13 mouse cellular contexts compared by ENCODE assay signal in the genomic region with DNA sequence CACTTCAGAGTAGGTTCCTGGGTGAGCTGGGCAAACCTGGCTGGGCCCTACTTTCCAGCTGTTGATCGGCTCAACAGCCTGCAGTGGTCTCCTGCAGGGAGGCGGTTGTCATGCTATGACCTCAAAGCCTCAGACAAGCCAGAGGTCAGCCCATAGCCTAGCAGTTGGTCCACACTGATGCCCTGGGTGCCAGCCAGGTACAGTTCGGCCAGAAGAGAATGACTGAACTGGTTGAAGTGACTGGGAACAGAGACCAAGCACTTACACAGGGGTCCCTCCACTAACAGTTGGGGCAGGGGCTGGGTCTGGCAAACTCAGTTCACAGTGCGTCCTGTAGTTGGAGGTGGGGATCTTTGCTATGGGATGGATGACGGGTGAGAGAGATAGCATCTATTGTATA.
DNase-seq lines count a peak whose midpoint lies in the region; ATAC-seq and TF ChIP-seq lines count a peak whose summit lies in the region.
"Had no signal": no experiment of that assay in that cellular context is flagged by ENCODE, and none has a peak within 500 bp of the region (broad histone marks: within the 10 kb centered on the region; RNA-seq: fewer than 3 reads in every experiment).

No protein-coding gene starts in this region.

- peak; percentile 31 for DNase-seq in cerebellum, adult 11 months
- no peak for DNase-seq in cerebellum, postnatal 36 days
- no peak for DNase-seq in heart, postnatal 14 days
- DNase-seq in midbrain, embryonic 10.5 days (ENCODE audit: low spot score): no peak
- DNase-seq in adrenal gland, adult (ENCODE audit: inconsistent age in 2 of 2, low spot score in 1 of 2): no peak
- DNase-seq: lung, adult 2 months; lung, postnatal 4 days; thymus, postnatal 14 days had no signal

- H3K36me3 ChIP-seq in heart, embryonic 13.5 days: no peaks in the 10 kb centered on the region
- H3K36me3 ChIP-seq in midbrain, embryonic 10.5 days: no peaks in the 10 kb centered on the region
- H3K36me3 ChIP-seq in midbrain, embryonic 13.5 days: no peaks in the 10 kb centered on the region
- H3K36me3 ChIP-seq: embryonic facial prominence, embryonic 12.5 days; neural tube, embryonic 13.5 days had no signal

- H3K27ac ChIP-seq in heart, embryonic 13.5 days (replicated peaks): peak overlapping the region; percentile 58
- H3K27ac ChIP-seq in midbrain, embryonic 10.5 days (replicated peaks): peak overlapping the region; percentile 19; the same call in 1 of the 2 replicates
- H3K27ac ChIP-seq in midbrain, embryonic 13.5 days: no peak overlapping the region
- peak overlapping the region; percentile 13; the same call in 1 of the 2 replicates for H3K27ac ChIP-seq in olfactory bulb, adult 2 months (ENCODE audit: insufficient read depth, low read depth, low read length)
- H3K27ac ChIP-seq: embryonic facial prominence, embryonic 12.5 days had no signal

- H3K4me3 ChIP-seq in heart, embryonic 13.5 days: no peak overlapping the region
- no peak overlapping the region for H3K4me3 ChIP-seq in midbrain, embryonic 10.5 days
- H3K4me3 ChIP-seq in midbrain, embryonic 13.5 days (replicated peaks): no peak overlapping the region
- no peak overlapping the region for H3K4me3 ChIP-seq in olfactory bulb, adult 2 months (ENCODE audit: insufficient read depth, low read depth, low read length)
- H3K4me3 ChIP-seq: embryonic facial prominence, embryonic 12.5 days; neural tube, embryonic 13.5 days had no signal

- H3K9ac ChIP-seq in heart, embryonic 13.5 days: no peak overlapping the region
- no peak overlapping the region; the same call in 1 of the 2 replicates for H3K9ac ChIP-seq in midbrain, embryonic 13.5 days (replicated peaks)
- H3K9ac ChIP-seq: embryonic facial prominence, embryonic 12.5 days; neural tube, embryonic 13.5 days had no signal

- 0 out of 2 replicates have a peak, but pooled peaks cover 3% of the 10 kb centered on the region for H3K27me3 ChIP-seq in heart, embryonic 13.5 days (replicated peaks)
- no peaks in the 10 kb centered on the region for H3K27me3 ChIP-seq in midbrain, embryonic 10.5 days (ENCODE audit: low read depth, poor library complexity, severe bottlenecking)
- no peaks in the 10 kb centered on the region for H3K27me3 ChIP-seq in midbrain, embryonic 13.5 days
- H3K27me3 ChIP-seq: embryonic facial prominence, embryonic 12.5 days had no signal

- 82% methylated on average over 5 of the region's 5 CpGs for WGBS in heart, embryonic 13.5 days
- WGBS in midbrain, embryonic 10.5 days: 79% methylated on average over 5 of the region's 5 CpGs
- 79% methylated on average over 5 of the region's 5 CpGs for WGBS in midbrain, embryonic 13.5 days
- WGBS in olfactory bulb, adult 2 months: 83% methylated on average over 5 of the region's 5 CpGs

- no peak for TF ChIP-seq POLR2A in olfactory bulb, adult 2 months (IDR thresholded peaks at IDR 0.05; ENCODE audit: insufficient read depth, low read depth, low read length)

- no peak for ATAC-seq in heart, embryonic 13.5 days (ENCODE audit: extremely low read depth, insufficient number of reproducible peaks, low FRiP score, low TSS enrichment)
- ATAC-seq in midbrain, embryonic 13.5 days: no peak

- H3K4me1 ChIP-seq in heart, embryonic 13.5 days: peaks cover 7% of the 10 kb centered on the region
- H3K4me1 ChIP-seq in midbrain, embryonic 10.5 days: peaks cover 25% of the 10 kb centered on the region
- peaks cover 21% of the 10 kb centered on the region for H3K4me1 ChIP-seq in midbrain, embryonic 13.5 days (replicated peaks)
- H3K4me1 ChIP-seq in olfactory bulb, adult 2 months (ENCODE audit: control insufficient read depth, insufficient read depth, low read length): peaks cover 24% of the 10 kb centered on the region
- H3K4me1 ChIP-seq: embryonic facial prominence, embryonic 12.5 days had no signal

- intact Hi-C loops in heart, postnatal 14 days (cut with DNase I): no loop called here

- H3K9me3 ChIP-seq in heart, embryonic 13.5 days: no peaks in the 10 kb centered on the region
- H3K9me3 ChIP-seq in midbrain, embryonic 10.5 days (replicated peaks): no peaks in the 10 kb centered on the region
- no peaks in the 10 kb centered on the region for H3K9me3 ChIP-seq in midbrain, embryonic 13.5 days
- H3K9me3 ChIP-seq: embryonic facial prominence, embryonic 12.5 days; neural tube, embryonic 13.5 days had no signal

- no peak overlapping the region for H3K4me2 ChIP-seq in heart, embryonic 13.5 days
- no peak overlapping the region for H3K4me2 ChIP-seq in midbrain, embryonic 13.5 days (replicated peaks)
- H3K4me2 ChIP-seq: embryonic facial prominence, embryonic 12.5 days; neural tube, embryonic 13.5 days had no signal

- no peak for TF ChIP-seq CTCF in olfactory bulb, adult 2 months (IDR thresholded peaks at IDR 0.05; ENCODE audit: insufficient read depth, low read depth, low read length)
